ENCODE assay signal across 31 mouse cellular contexts in the genomic region with DNA sequence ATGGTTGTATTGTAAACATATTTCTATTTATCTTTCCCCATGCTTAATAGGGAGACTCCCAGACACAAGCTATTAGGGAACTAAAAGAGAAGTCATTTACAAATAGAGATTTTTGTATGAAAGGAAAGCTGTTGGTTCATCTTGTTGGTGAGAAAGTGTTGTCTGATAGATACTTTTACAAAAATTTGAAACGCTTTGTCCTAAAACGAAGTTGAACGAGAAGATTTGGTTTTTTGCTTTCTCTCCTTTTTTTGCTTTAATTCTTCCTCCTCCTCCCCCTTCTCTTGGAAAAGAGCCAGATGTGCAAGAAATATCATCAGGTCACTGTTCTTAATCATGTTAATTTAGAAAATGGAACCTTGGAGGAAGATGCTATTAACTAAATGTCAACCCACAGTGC. TPM values are rescaled to one million over a fixed set of nuclear protein-coding genes. Genes with fewer than 3 reads are reported as not detected.
"Had no signal": no experiment of that assay in that cellular context is flagged by ENCODE, and none has a peak within 500 bp of the region (broad histone marks: within the 10 kb centered on the region; RNA-seq: fewer than 3 reads in every experiment).

No protein-coding gene starts in this region.

- H3K4me3 ChIP-seq: heart, adult 2 months; heart, embryonic 13.5 days; heart, embryonic 15.5 days; hindbrain, embryonic 12.5 days; hindbrain, embryonic 15.5 days; left cerebral cortex, adult 2 months; limb, embryonic 13.5 days; limb, embryonic 15.5 days; liver, embryonic 12.5 days had no signal

- H3K4me2 ChIP-seq: heart, embryonic 11.5 days; heart, embryonic 13.5 days; heart, embryonic 15.5 days; hindbrain, embryonic 15.5 days; limb, embryonic 13.5 days; limb, embryonic 15.5 days; liver, embryonic 12.5 days had no signal

- H3K9ac ChIP-seq: heart, embryonic 13.5 days; heart, embryonic 15.5 days; hindbrain, embryonic 12.5 days; hindbrain, embryonic 15.5 days; kidney, embryonic 15.5 days; limb, embryonic 13.5 days; limb, embryonic 15.5 days; liver, embryonic 12.5 days; liver, embryonic 14.5 days had no signal

- H3K36me3 ChIP-seq: heart, embryonic 13.5 days; heart, embryonic 15.5 days; hindbrain, embryonic 12.5 days; hindbrain, embryonic 15.5 days; kidney, embryonic 15.5 days; limb, embryonic 13.5 days; limb, embryonic 15.5 days; liver, embryonic 12.5 days had no signal

- H3K27ac ChIP-seq: heart, adult 2 months; heart, embryonic 13.5 days; heart, embryonic 15.5 days; hindbrain, embryonic 12.5 days; hindbrain, embryonic 15.5 days; hindbrain, postnatal 0 days; left cerebral cortex, adult 2 months; limb, embryonic 13.5 days; limb, embryonic 15.5 days; liver, embryonic 12.5 days; liver, embryonic 14.5 days had no signal

- DNase-seq: gastrocnemius, postnatal 14 days; gastrocnemius, postnatal 36 days; heart, adult 2 months; heart, postnatal 14 days; heart, postnatal 36 days; kidney, adult 11 months; kidney, adult 2 months; kidney, adult 9 months; kidney, postnatal 14 days; kidney, postnatal 36 days; layer of hippocampus, adult 9-11 months; layer of hippocampus, postnatal 36 days; left cerebral cortex, postnatal 4 days had no signal

- H3K9me3 ChIP-seq: heart, embryonic 13.5 days; heart, embryonic 15.5 days; hindbrain, embryonic 12.5 days; kidney, embryonic 15.5 days; limb, embryonic 13.5 days; limb, embryonic 15.5 days; liver, embryonic 12.5 days had no signal

- ATAC-seq: hindbrain, postnatal 0 days; intestine, embryonic 16.5 days; liver, embryonic 12.5 days had no signal

RNA-seq across cellular contexts. Expression of a gene that starts 13.6 kb away (rescaled TPM):
- total RNA-seq: hematopoietic stem cell, adult 5-6 weeks; liver, adult 2 months had no signal
- polyA plus RNA-seq: heart, embryonic 15.5 days; heart, postnatal 0 days; intestine, embryonic 14.5 days; intestine, embryonic 16.5 days; large intestine, adult 2 months; liver, adult 2 months; liver, embryonic 12.5 days had no signal
